Mouse (Mus musculus) hindbrain, embryonic 13.5 days (tissue): ENCODE measurements around the gene Prpf8. TPM values are rescaled to one million over a fixed set of nuclear protein-coding genes. Genes with fewer than 3 reads are reported as not detected.

Experiments
- ATAC-seq: fragments of 200-750 bp; cut with Nextera tagmentation; 2 replicates; pipeline ENCODE4 v1.8.0; 2017; ENCODE audit warnings: moderate TSS enrichment; ENCODE audit not compliant: low FRiP score
- H3K27ac ChIP-seq: fragments of 300-500 bp; sonication (generic); 2 replicates; pipeline ENCODE4 v1.5.1; 2015; ENCODE audit warnings: inconsistent platforms, mild to moderate bottlenecking, moderate library complexity
- H3K27me3 ChIP-seq: fragments of 300-500 bp; sonication (generic); 2 replicates; pipeline ENCODE4 v1.6.1; 2015; ENCODE audit warnings: mild to moderate bottlenecking, inconsistent platforms
- H3K36me3 ChIP-seq: fragments of 300-500 bp; sonication (generic); 2 replicates; pipeline ENCODE4 v1.6.1; 2015; ENCODE audit warnings: mild to moderate bottlenecking, inconsistent platforms
- H3K4me1 ChIP-seq: fragments of 300-500 bp; sonication (generic); replicated peaks from 2 replicates; pipeline ENCODE4 v1.6.1; 2015; ENCODE audit warnings: inconsistent platforms
- H3K4me2 ChIP-seq: fragments of 300-500 bp; sonication (generic); 2 replicates; pipeline ENCODE4 v1.6.1; 2015; ENCODE audit warnings: inconsistent platforms, mild to moderate bottlenecking, moderate library complexity
- H3K4me3 ChIP-seq: fragments of 300-500 bp; sonication (generic); 2 replicates; pipeline ENCODE4 v1.5.1; 2015; ENCODE audit warnings: mild to moderate bottlenecking, inconsistent platforms
- H3K9ac ChIP-seq: fragments of 300-500 bp; sonication (generic); 2 replicates; pipeline ENCODE4 v1.6.1; 2015; ENCODE audit warnings: mild to moderate bottlenecking, inconsistent platforms
- H3K9me3 ChIP-seq: fragments of 300-500 bp; sonication (generic); 2 replicates; pipeline ENCODE4 v1.6.1; 2016; ENCODE audit warnings: inconsistent platforms
- WGBS: fragments of 180-500 bp; shearing (Covaris S2); methylation state at CpG from one replicate; pipeline ENCODE4 v1.1.7; 2015; 5-methylcytosine and 5-hydroxymethylcytosine counted together
- polyA plus RNA-seq: library from polyadenylated mRNA; unstranded; fragments of >200 nt; fragmentation: Nextera tagmentation; extraction: Ambion mirVana; gene quantifications from 2 replicates; pipeline ENCODE4 v1.2.1, GENCODE M21; 2015

The Prpf8 gene
- polyA plus RNA-seq, 1 experiment from 2014 or later = 49.2 TPM

GRCm38 (mm10) chr11:75531469-75532242 lies 45.0 kb downstream of the Prpf8 start, which contains the start of gene Slc43a2:
Slc43a2 (plus strand) TSS chr11:75531694.
- under 1% methylated on average over 62 of the region's 62 CpGs for WGBS
- Histone ChIP-seq H3K4me1 (peaks cover 40% of the 10 kb centered on the region), H3K27me3 (no peaks in the 10 kb centered on the region), H3K4me2 (peak within 1 kb of the TSS; percentile 97), H3K4me3 (peak within 1 kb of the TSS; percentile 75), H3K9ac (peak within 1 kb of the TSS; percentile 98), H3K36me3 (no peaks in the 10 kb centered on the region), H3K9me3 (no peaks in the 10 kb centered on the region), H3K27ac (peak within 1 kb of the TSS; percentile 99)
- ATAC-seq = peak; percentile 95

DNA sequence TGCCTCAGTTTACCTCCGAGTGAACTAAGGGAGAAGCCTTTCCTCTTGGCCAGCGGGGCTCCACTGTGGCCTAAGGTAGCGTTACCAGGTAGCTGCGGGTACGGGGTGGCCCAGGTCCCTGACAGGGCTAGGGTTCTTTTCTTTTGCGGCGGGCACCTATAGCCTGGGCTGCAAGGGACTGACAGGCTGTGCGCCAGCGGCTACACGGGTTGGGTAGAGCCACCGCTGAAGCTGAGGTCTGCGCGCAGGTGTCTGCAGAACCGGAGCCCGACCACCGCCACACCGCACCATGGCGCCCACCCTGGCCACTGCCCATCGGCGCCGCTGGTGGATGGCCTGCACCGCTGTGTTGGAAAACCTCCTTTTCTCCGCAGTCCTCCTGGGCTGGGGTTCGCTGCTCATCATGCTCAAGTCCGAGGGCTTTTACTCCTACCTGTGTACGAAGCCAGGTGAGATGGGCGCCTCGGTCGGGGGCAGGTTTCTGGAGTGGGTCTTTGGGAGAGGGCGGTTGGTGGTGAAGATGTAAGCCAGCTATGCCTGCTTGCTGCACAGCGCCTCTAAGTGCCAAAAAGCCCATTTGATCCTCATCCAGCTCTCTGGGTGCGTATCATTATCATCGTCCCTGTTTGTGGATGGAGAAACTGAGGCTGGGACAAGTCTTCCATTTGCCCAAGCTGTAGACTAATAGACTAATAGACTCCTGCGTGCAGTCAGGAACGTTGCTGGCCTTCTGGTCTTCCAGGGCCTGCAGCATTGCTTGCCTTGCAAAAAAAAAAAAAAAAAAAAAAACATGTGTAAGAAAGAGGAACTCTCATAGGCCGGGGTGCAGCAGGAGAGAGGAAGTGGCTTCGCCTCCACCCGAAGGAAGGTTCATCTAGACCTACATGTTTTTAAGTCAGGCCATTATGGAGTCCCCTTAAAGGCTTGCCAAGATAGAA lies 46.0 kb downstream of the Prpf8 start:
- Histone ChIP-seq H3K4me3 (peak overlapping the region; percentile 75), H3K36me3 (no peaks in the 10 kb centered on the region), H3K4me1 (peaks cover 50% of the 10 kb centered on the region), H3K4me2 (peak overlapping the region; percentile 97), H3K27me3 (no peaks in the 10 kb centered on the region), H3K9ac (peak overlapping the region; percentile 98), H3K27ac (peak overlapping the region; percentile 99), H3K9me3 (no peaks in the 10 kb centered on the region)
- peak; percentile 18; the same call in 1 of the 2 replicates for ATAC-seq
- 12% methylated on average over 37 of the region's 38 CpGs for whole genome bisulfite sequencing

- Histone ChIP-seq H3K4me2 (peak overlapping the region; percentile 97), H3K9me3 (no peaks in the 10 kb centered on the region), H3K27me3 (no peaks in the 10 kb centered on the region), H3K9ac (peak overlapping the region; percentile 98), H3K27ac (peak overlapping the region; percentile 50; the same call in 1 of the 2 replicates), H3K4me1 (peaks cover 58% of the 10 kb centered on the region), H3K36me3 (no peaks in the 10 kb centered on the region), H3K4me3 (peak overlapping the region; percentile 75)
- WGBS = 81% methylated on average over 6 of the region's 6 CpGs
- ATAC-seq = no peak
Observed at GRCm38 (mm10) chr11:75533314-75534015, 46.8 kb downstream of the Prpf8 start.

DNA sequence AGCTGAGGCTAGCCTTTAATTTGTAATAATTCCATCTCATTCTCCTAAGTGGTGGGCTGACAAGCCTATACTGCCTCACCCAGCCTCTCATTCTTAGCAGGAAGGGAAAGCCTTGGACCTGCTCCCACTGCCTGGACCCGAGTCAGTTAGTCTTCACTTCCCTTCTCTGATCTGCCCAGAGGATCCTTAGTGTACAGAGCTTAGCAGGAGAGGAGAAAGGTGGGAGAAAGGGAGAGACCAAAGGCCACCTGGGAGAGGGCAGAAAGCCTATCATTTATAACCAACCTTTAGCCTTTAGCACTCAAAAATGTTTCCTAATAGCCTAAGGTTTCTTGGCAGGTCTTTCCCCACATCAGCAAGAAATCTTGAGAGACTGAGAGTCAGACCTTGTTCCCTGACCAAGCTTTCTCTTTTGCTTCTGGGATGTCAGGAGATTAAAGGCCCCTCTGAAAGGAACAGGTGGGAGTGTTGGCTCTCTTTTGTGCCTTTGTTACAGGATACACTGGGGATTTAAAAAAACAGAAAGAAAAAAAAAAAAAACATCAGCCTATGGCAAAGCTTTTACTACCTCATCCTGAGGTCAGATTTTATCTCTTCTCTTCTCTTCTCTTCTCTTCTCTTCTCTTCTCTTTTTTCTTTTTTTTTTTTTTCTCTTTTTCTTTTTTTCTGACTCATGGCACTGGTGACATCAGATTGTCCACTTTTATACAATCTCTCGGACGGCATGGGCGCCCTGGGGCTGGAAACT lies 47.8 kb downstream of the Prpf8 start:
- H3K9me3 ChIP-seq = no peaks in the 10 kb centered on the region
- H3K36me3 ChIP-seq = no peaks in the 10 kb centered on the region
- no peaks in the 10 kb centered on the region for H3K27me3 ChIP-seq
- peaks cover 64% of the 10 kb centered on the region for H3K4me1 ChIP-seq
- H3K4me2 ChIP-seq = peak overlapping the region; percentile 97
- peak overlapping the region; percentile 75 for H3K4me3 ChIP-seq
- 0 out of 2 replicates have a peak overlapping the region, but pooled peaks have one; percentile 46 for H3K27ac ChIP-seq
- ATAC-seq = no peak
- 52% methylated on average over 4 of the region's 4 CpGs for WGBS
- peak overlapping the region; percentile 98 for H3K9ac ChIP-seq

DNA sequence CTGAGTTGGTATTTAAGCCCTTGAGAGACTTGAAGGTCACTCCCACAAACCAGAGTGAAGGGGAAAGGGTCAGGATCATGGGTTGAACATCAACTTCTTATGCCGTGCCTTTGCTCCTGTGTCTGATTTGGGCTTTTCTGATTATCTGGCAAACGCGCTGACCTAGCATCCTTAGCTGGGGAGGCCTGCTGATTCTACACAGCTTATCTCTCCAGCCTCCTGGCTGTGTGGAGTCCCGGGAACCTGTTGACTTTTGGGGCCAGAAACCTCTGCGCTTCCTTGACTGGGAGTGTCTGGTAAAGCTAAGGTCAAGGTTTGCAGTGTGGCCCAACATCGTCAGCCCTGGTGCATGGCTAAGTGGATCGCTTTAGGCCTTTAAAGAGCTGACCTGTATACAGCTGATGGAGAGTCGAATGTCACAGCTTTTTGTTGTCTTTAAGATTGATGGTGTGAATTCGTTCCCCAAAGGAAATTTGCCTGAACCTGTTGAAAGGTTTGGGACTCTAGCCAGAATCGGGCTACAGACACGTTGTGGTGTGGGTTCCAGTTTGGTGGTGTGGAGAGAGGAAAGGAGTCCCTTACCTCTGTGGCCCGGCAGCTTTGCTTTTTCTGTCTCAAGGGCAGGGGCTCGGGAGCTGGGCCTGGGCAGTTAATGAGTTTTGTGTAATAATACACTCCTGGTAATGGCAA lies 48.6 kb downstream of the Prpf8 start:
- ATAC-seq = no peak
- Histone ChIP-seq H3K4me1 (peaks cover 68% of the 10 kb centered on the region), H3K27ac (0 out of 2 replicates have a peak overlapping the region, but pooled peaks have one; percentile 46), H3K9ac (peak overlapping the region; percentile 43; the same call in 1 of the 2 replicates), H3K4me2 (peak overlapping the region; percentile 97), H3K9me3 (no peaks in the 10 kb centered on the region), H3K4me3 (0 out of 2 replicates have a peak overlapping the region, but pooled peaks have one; percentile 3), H3K36me3 (peaks cover 2% of the 10 kb centered on the region; the same call in 1 of the 2 replicates), H3K27me3 (no peaks in the 10 kb centered on the region)
- 47% methylated on average over 13 of the region's 13 CpGs for WGBS

DNA sequence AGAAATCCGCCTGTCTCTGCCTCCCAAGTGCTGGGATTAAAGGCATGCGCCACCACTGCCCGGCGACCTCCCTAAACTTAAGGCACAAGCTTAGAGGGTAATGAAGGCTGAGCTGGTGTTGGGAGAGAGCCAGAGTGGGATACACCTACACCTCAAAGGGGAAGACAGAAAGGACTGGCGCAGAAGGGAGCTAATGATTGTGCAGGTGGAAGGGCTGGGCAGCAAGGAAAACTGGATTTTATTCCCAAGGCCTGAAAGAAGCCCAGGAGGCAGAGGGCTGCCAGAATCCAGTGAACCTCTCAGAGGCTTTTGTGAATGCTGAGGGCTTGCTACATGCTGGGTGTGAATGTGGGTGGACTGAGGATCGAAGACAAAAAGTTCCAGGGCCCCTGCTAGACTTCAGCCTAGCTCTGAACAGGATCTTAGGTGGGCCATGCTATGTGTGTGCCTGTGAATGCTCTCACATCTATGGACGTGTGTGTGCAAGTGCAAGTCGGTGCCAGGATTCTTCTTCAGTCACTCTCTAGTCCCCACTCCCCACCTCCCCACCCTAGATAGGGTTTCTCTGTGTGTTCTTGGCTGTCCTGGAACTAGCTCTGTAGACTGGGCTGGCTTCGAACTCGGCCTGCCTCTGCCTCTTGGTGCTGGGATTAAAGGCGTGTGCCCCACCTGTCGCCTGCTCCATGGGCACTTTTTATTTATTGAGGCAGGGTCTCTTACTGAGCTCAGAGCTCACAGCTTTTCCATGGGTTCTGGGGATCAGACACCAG lies 49.8 kb downstream of the Prpf8 start:
- H3K4me2 ChIP-seq = no peak overlapping the region
- no peaks in the 10 kb centered on the region for H3K27me3 ChIP-seq
- H3K4me1 ChIP-seq = peaks cover 79% of the 10 kb centered on the region
- WGBS = 89% methylated on average over 12 of the region's 12 CpGs
- no peak for ATAC-seq
- H3K36me3 ChIP-seq = peaks cover 8% of the 10 kb centered on the region; the same call in 1 of the 2 replicates
- H3K9ac ChIP-seq = no peak overlapping the region
- H3K9me3 ChIP-seq = no peaks in the 10 kb centered on the region
- H3K27ac ChIP-seq = peak overlapping the region; percentile 19
- H3K4me3 ChIP-seq = no peak overlapping the region

DNA sequence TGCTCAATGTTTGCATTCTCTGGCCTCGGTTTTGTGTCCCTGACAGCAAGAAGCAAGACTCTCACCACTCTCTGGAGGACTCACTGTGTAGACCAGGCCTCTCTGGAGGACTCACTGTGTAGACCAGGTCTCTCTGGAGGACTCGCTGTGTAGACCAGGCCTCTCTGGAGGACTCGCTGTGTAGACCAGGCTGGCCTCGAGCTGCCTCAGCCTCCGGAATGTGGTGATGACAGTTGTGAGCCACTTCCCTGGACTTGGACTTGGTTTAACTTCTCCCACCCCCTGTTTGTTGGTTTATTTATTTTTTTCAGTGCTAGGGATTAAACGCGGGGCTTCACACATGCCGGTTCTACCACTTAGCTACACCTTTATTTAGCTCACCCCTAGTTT lies 50.4 kb downstream of the Prpf8 start:
- Histone ChIP-seq H3K36me3 (peaks cover 8% of the 10 kb centered on the region; the same call in 1 of the 2 replicates), H3K4me1 (peaks cover 79% of the 10 kb centered on the region), H3K27ac (peak overlapping the region; percentile 19; the same call in 1 of the 2 replicates), H3K4me2 (no peak overlapping the region), H3K27me3 (no peaks in the 10 kb centered on the region), H3K9me3 (no peaks in the 10 kb centered on the region), H3K9ac (no peak overlapping the region), H3K4me3 (no peak overlapping the region)
- ATAC-seq = no peak
- 91% methylated on average over 8 of the region's 8 CpGs for WGBS

DNA sequence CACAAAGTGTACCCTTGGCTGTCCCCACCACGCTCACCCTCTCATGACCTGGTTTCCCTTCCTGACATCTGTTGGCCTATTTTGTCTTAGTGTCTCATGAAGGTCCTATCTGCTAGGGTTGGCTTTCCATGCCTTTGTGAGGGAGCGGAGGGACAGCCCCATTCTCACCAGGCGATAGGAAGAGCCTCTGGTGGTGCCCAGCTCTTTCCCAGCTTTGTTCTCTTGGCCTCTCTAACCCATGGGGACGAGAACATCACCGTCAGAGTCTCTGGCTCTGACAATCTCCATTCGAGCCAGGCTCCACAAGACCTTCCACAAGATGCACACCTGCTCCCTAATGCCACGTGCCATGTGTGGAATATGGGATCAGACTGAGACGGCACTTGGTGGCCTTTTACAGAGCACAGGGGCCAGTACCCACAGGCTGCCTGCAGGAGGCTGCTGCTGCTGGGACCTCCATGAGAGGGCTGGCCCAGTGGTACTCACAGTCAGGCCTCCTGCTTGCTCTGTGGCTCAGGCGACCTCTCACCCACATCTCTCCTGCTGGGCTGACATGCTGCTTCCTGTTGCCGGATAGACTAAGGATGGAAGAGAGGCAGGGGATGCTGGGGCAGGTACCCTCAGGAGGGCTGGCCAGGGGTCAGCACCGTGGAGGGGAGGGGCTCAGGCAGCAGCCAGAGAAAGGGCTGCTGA lies 51.0 kb downstream of the Prpf8 start:
- Histone ChIP-seq H3K4me2 (0 out of 2 replicates have a peak overlapping the region, but pooled peaks have one; percentile 15), H3K27ac (peak overlapping the region; percentile 60), H3K27me3 (no peaks in the 10 kb centered on the region), H3K9ac (peak overlapping the region; percentile 60), H3K4me1 (peaks cover 77% of the 10 kb centered on the region), H3K4me3 (no peak overlapping the region), H3K36me3 (peaks cover 8% of the 10 kb centered on the region; the same call in 1 of the 2 replicates), H3K9me3 (no peaks in the 10 kb centered on the region)
- 42% methylated on average over 11 of the region's 11 CpGs for WGBS
- ATAC-seq = no peak

DNA sequence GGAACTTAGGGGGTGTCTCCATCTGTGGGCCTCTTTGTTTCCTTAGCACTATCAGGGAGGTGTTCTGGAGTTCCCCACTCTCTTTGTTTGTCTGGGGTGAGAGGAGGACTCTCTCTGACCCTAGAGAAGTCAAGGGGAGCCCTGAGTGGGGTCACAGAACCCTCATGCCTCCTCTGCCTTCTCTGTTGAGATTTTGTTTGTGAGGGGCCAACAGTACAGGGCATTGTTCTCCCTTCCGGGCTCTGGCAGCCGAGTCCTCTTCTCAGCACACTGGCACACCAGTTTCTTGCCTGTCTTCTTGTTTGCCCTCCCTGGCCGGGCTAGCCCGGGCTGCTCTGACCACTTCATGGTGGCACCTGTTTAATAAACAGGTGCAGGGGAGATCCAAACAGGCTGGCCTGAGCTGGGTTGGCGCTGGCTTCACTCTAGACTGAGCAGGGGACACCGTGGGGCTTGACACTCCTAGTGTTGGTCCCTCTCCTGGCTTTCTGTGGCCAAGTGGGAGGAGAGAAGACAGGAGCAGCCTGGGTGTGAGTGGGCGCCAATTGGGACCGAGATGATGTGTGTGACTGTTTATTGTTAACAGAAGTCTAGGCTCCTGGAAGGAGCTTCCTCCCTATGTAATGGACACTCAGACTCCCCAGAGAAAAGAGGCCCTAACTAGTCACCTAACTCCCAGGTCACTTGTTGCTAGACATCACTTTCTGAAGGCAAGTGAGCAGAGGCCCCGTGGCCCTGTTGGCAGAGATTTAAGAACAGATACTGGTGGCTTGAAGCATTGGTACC lies 51.8 kb downstream of the Prpf8 start:
- Histone ChIP-seq H3K9me3 (no peaks in the 10 kb centered on the region), H3K4me1 (peaks cover 69% of the 10 kb centered on the region), H3K9ac (peak overlapping the region; percentile 60), H3K27me3 (no peaks in the 10 kb centered on the region), H3K4me3 (no peak overlapping the region), H3K36me3 (peaks cover 13% of the 10 kb centered on the region), H3K4me2 (0 out of 2 replicates have a peak overlapping the region, but pooled peaks have one; percentile 15), H3K27ac (peak overlapping the region; percentile 60)
- no peak for ATAC-seq
- WGBS = 64% methylated on average over 9 of the region's 9 CpGs
